Mouse (Mus musculus) megakaryocyte, embryonic 14.5 days (primary cell): Measurements from ENCODE around the gene Osgepl1. TPM values are rescaled to one million over a fixed set of nuclear protein-coding genes. Genes with fewer than 3 reads are reported as not detected.
"Not testable (repeated sequence)": the region's sequence is repeated elsewhere in the genome, so short reads cannot be mapped to it uniquely, and the experiment has no call there.

Experiments used
- H3K27me3 ChIP-seq: replicated peaks from 2 replicates; pipeline ENCODE3; 2012; ENCODE audit warnings: inconsistent platforms
- H3K36me3 ChIP-seq: replicated peaks from 2 replicates; pipeline ENCODE3; 2012; ENCODE audit warnings: low read length, inconsistent platforms, mixed read lengths
- H3K4me1 ChIP-seq: 2 replicates; pipeline ENCODE4 v1.6.1; 2012; ENCODE audit warnings: inconsistent platforms
- H3K4me3 ChIP-seq: replicated peaks from 2 replicates; pipeline ENCODE3; 2012; ENCODE audit warnings: moderate library complexity, mild to moderate bottlenecking, inconsistent platforms
- H3K9me3 ChIP-seq: 2 replicates; pipeline ENCODE4 v1.6.1; 2012; ENCODE audit warnings: inconsistent platforms
- FLI1 ChIP-seq: IDR thresholded peaks from 2 replicates; pipeline ENCODE4 v1.6.1; 2012; ENCODE audit warnings: low read length, inconsistent platforms, mixed read lengths
- GATA1 ChIP-seq: IDR thresholded peaks from 3 replicates; pipeline ENCODE4 v1.6.1; 2012; ENCODE audit warnings: mixed read lengths, low read length, inconsistent platforms, borderline replicate concordance
- polyA plus RNA-seq: library from polyadenylated mRNA; stranded (reverse); fragments of >175 nt; gene quantifications from 2 replicates; pipeline ENCODE4 v1.2.3, GENCODE M21; 2012; ENCODE audit warnings: low replicate concordance; ENCODE audit not compliant: insufficient read depth

Gene Osgepl1
- polyA plus RNA-seq, 1 experiment: 0.89 TPM

GRCm38 (mm10) chr1:53324277-53324676, 10.9 kb downstream of the Osgepl1 start:
- peaks cover 19% of the 10 kb centered on the region for H3K4me1 ChIP-seq
- peaks cover 63% of the 10 kb centered on the region for H3K36me3 ChIP-seq
- TF ChIP-seq GATA1 (no peak), FLI1 (no peak)
- no peaks in the 10 kb centered on the region for H3K27me3 ChIP-seq
- H3K9me3 ChIP-seq: no peaks in the 10 kb centered on the region
- no peak overlapping the region for H3K4me3 ChIP-seq

GRCm38 (mm10) chr1:53324827-53325494, 11.5 kb downstream of the Osgepl1 start:
- peaks cover 19% of the 10 kb centered on the region for H3K4me1 ChIP-seq

GRCm38 (mm10) chr1:53333527-53333926, 20.1 kb downstream of the Osgepl1 start:
- H3K36me3 ChIP-seq, H3K27me3 ChIP-seq, H3K9me3 ChIP-seq, H3K4me3 ChIP-seq: not testable (repeated sequence)
- H3K4me1 ChIP-seq: peaks cover 32% of the 10 kb centered on the region

More at GRCm38 (mm10) chr1:53324827-53325494, 11.5 kb downstream of the Osgepl1 start:
- H3K4me3 ChIP-seq: no peak overlapping the region
- peaks cover 56% of the 10 kb centered on the region for H3K36me3 ChIP-seq
- TF ChIP-seq FLI1 (no peak), GATA1 (no peak)
- no peaks in the 10 kb centered on the region for H3K27me3 ChIP-seq
- no peaks in the 10 kb centered on the region for H3K9me3 ChIP-seq

GRCm38 (mm10) chr1:53335465-53335864, 22.0 kb downstream of the Osgepl1 start:
- Histone ChIP-seq H3K9me3 (peaks cover 4% of the 10 kb centered on the region; the same call in 1 of the 2 replicates), H3K36me3 (no peaks in the 10 kb centered on the region), H3K4me3 (no peak overlapping the region), H3K4me1 (peaks cover 32% of the 10 kb centered on the region), H3K27me3 (no peaks in the 10 kb centered on the region)
- TF ChIP-seq GATA1 (no peak), FLI1 (no peak)

- H3K27me3 ChIP-seq: not testable (repeated sequence)
- peaks cover 17% of the 10 kb centered on the region for H3K36me3 ChIP-seq
Measured at GRCm38 (mm10) chr1:53337403-53337802, 24.0 kb downstream of the Osgepl1 start.

GRCm38 (mm10) chr1:53341071-53341470, 27.6 kb downstream of the Osgepl1 start:
- Histone ChIP-seq H3K9me3 (0 out of 2 replicates have a peak, but pooled peaks cover 6% of the 10 kb centered on the region), H3K4me3 (no peak overlapping the region), H3K27me3 (no peaks in the 10 kb centered on the region), H3K36me3 (peaks cover 51% of the 10 kb centered on the region), H3K4me1 (no peaks in the 10 kb centered on the region)
- no peak for TF ChIP-seq FLI1
- no peak for TF ChIP-seq GATA1

More at GRCm38 (mm10) chr1:53337403-53337802, 24.0 kb downstream of the Osgepl1 start:
- peaks cover 27% of the 10 kb centered on the region for H3K4me1 ChIP-seq
- H3K4me3 ChIP-seq: not testable (repeated sequence)
- peaks cover 10% of the 10 kb centered on the region; the same call in 1 of the 2 replicates for H3K9me3 ChIP-seq

GRCm38 (mm10) chr1:53352327-53353261, 39.2 kb downstream of the Osgepl1 start, which contains the start of the genes Asdurf, Gm28551 and Asnsd1:
Asdurf (minus strand) TSS chr1:53352619.
Gm28551 (minus strand) TSS chr1:53352667.
Asnsd1 (minus strand) TSS chr1:53352752.
- Histone ChIP-seq H3K27me3 (no peaks in the 10 kb centered on the region), H3K4me3 (peak within 1 kb of the TSS; percentile 100), H3K9me3 (no peaks in the 10 kb centered on the region), H3K36me3 (peaks cover 25% of the 10 kb centered on the region), H3K4me1 (peaks cover 16% of the 10 kb centered on the region)
- TF ChIP-seq GATA1 (no peak), FLI1 (no peak)

- Histone ChIP-seq H3K4me1 (peaks cover 5% of the 10 kb centered on the region; the same call in 1 of the 2 replicates), H3K9me3 (no peaks in the 10 kb centered on the region), H3K36me3 (no peaks in the 10 kb centered on the region), H3K4me3 (no peak overlapping the region), H3K27me3 (no peaks in the 10 kb centered on the region)
- no peak for TF ChIP-seq FLI1
- no peak for TF ChIP-seq GATA1
Measured at GRCm38 (mm10) chr1:53358988-53359387, 45.6 kb downstream of the Osgepl1 start.

Other genes with a start within 250 kb of the Osgepl1 start
- not detected in 2 replicates for gene 1700019A02Rik, start 126.0 kb upstream of the Osgepl1 start, polyA plus RNA-seq
- gene Pms1, start 16.6 kb upstream of the Osgepl1 start, polyA plus RNA-seq: 0.23 TPM in 1 of 2 replicates, not detected in the other
- 0.66 TPM in 1 of 2 replicates, not detected in the other for gene Ormdl1, start 16.5 kb upstream of the Osgepl1 start, polyA plus RNA-seq
- not detected in 2 replicates for gene Gm28778, start 16.5 kb upstream of the Osgepl1 start, polyA plus RNA-seq
- gene Asdurf, start 39.0 kb downstream of the Osgepl1 start, polyA plus RNA-seq: 11.0 TPM in 1 of 2 replicates, not detected in the other
- not detected in 2 replicates for gene Gm28551, start 39.0 kb downstream of the Osgepl1 start, polyA plus RNA-seq
- 0.91 and 8.5 TPM in 2 replicates for gene Asnsd1, start 39.1 kb downstream of the Osgepl1 start, polyA plus RNA-seq